Mouse (Mus musculus) small intestine, adult 2 months (tissue): ENCODE measurements around the gene Hist1h2an.

Source experiments
- CTCF ChIP-seq: fragments of 200-500 bp; IDR thresholded peaks from 2 replicates; pipeline ENCODE4 v1.5.1; 2012; ENCODE audit warnings: low read depth, mild to moderate bottlenecking, control low read depth, inconsistent platforms, low read length, moderate library complexity, mixed read lengths; ENCODE audit not compliant: insufficient replicate concordance, insufficient read length; ENCODE audit errors: extremely low read depth
- POLR2A ChIP-seq: fragments of 200-500 bp; IDR thresholded peaks from 2 replicates; pipeline ENCODE4 v1.6.1; 2012; ENCODE audit warnings: low read depth, mild to moderate bottlenecking, control low read depth, inconsistent platforms, low read length, moderate library complexity

DNA sequence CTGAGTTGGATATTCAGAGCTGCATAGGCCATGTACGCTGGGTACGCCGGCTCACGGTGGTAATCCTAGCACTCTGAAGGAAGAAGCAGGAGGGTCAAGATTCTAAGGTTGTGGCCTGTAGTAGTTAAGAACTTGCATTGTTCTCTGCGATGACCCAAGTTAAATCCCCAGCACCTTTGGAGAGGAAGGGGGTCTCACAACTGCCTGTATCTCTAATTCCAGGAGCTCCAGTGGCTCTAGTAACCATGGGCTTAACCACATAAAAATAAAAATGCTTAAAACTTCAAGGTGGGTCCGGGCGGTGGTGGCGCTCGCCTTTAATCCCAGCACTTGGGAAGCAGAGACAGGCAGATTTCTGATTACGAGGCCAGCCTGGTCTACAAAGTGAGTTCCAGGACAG is 43.3 kb upstream of the Hist1h2an start:
- TF ChIP-seq CTCF = no peak
- no peak for TF ChIP-seq POLR2A
